Mouse (Mus musculus) kidney, embryonic 15.5 days (tissue): ENCODE measurements around the gene Pnma3. TPM values are rescaled to one million over a fixed set of nuclear protein-coding genes. Genes with fewer than 3 reads are reported as not detected.
"Not testable (repeated sequence)": the region's sequence is repeated elsewhere in the genome, so short reads cannot be mapped to it uniquely, and the experiment has no call there.

Experiments
- ATAC-seq: fragments of 200-750 bp; cut with Nextera tagmentation; replicated peaks from 2 replicates; pipeline ENCODE4 v1.8.0; 2017; ENCODE audit warnings: moderate TSS enrichment; ENCODE audit not compliant: low FRiP score
- H3K27ac ChIP-seq: fragments of 300-500 bp; sonication (generic); 2 replicates; pipeline ENCODE4 v1.5.1; 2015; ENCODE audit warnings: mild to moderate bottlenecking, inconsistent platforms
- H3K27me3 ChIP-seq: fragments of 300-500 bp; sonication (generic); 2 replicates; pipeline ENCODE4 v1.6.1; 2015; ENCODE audit warnings: inconsistent platforms
- H3K36me3 ChIP-seq: fragments of 300-500 bp; sonication (generic); 2 replicates; pipeline ENCODE4 v1.6.1; 2015; ENCODE audit warnings: inconsistent platforms
- H3K4me1 ChIP-seq: fragments of 300-500 bp; sonication (generic); 2 replicates; pipeline ENCODE4 v1.6.1; 2015; ENCODE audit warnings: inconsistent platforms
- H3K4me2 ChIP-seq: fragments of 300-500 bp; sonication (generic); 2 replicates; pipeline ENCODE4 v1.6.1; 2015; ENCODE audit warnings: moderate library complexity, mild to moderate bottlenecking, inconsistent platforms
- H3K4me3 ChIP-seq: fragments of 300-500 bp; sonication (generic); replicated peaks from 2 replicates; pipeline ENCODE4 v1.5.1; 2015; ENCODE audit warnings: mild to moderate bottlenecking, inconsistent platforms
- H3K9ac ChIP-seq: fragments of 300-500 bp; sonication (generic); 2 replicates; pipeline ENCODE4 v1.6.1; 2015; ENCODE audit warnings: mild to moderate bottlenecking, inconsistent platforms
- H3K9me3 ChIP-seq: fragments of 300-500 bp; sonication (generic); replicated peaks from 2 replicates; pipeline ENCODE4 v1.6.1; 2016; ENCODE audit warnings: inconsistent platforms
- WGBS: fragments of 180-500 bp; shearing (Covaris S2); methylation state at CpG from one replicate; pipeline ENCODE4 v1.1.7; 2015; ENCODE audit warnings: mixed read lengths; 5-methylcytosine and 5-hydroxymethylcytosine counted together
- polyA plus RNA-seq: library from polyadenylated mRNA; unstranded; fragments of >200 nt; fragmentation: Nextera tagmentation; extraction: Ambion mirVana; gene quantifications from 2 replicates; pipeline ENCODE4 v1.2.1, GENCODE M21; 2015

Pnma3 gene
- polyA plus RNA-seq, 1 experiment from 2014 or later = 0.10 TPM

GRCm38 (mm10) chrX:73116747-73117146, 52.2 kb downstream of the Pnma3 start, which contains the start of gene Gm14685:
Gm14685 (plus strand) TSS chrX:73117047.
- not testable (repeated sequence) for ATAC-seq, H3K4me2 ChIP-seq, H3K36me3 ChIP-seq, H3K27ac ChIP-seq, H3K9me3 ChIP-seq, H3K9ac ChIP-seq, H3K4me1 ChIP-seq, H3K27me3 ChIP-seq, H3K4me3 ChIP-seq
- no CpG with 5 or more reads among the region's 7 CpGs for WGBS

Other genes starting within 250 kb of the Pnma3 start
- gene Gabrq, start 239.6 kb upstream of the Pnma3 start, polyA plus RNA-seq = 0.04 and 0.14 TPM in 2 replicates
- gene Cetn2, start 146.4 kb upstream of the Pnma3 start, polyA plus RNA-seq = 90.4 and 106 TPM in 2 replicates
- gene Nsdhl, start 146.2 kb upstream of the Pnma3 start, polyA plus RNA-seq = 27.2 and 28.8 TPM in 2 replicates
- gene Zfp185, start 77.4 kb upstream of the Pnma3 start, polyA plus RNA-seq = 6.2 and 7.2 TPM in 2 replicates
- 0.09 TPM in 2 replicates for gene Pnma5, start 27.7 kb upstream of the Pnma3 start, polyA plus RNA-seq
- 0.36 and 1.4 TPM in 2 replicates for gene Xlr4a, start 17.7 kb downstream of the Pnma3 start, polyA plus RNA-seq
- gene Xlr3a, start 32.3 kb downstream of the Pnma3 start, polyA plus RNA-seq = 3.3 and 3.8 TPM in 2 replicates
- not detected in 2 replicates for gene Gm14685, start 52.3 kb downstream of the Pnma3 start, polyA plus RNA-seq
- not detected in 2 replicates for gene Xlr5b, start 84.0 kb downstream of the Pnma3 start, polyA plus RNA-seq
- gene DXBay18, start 84.7 kb downstream of the Pnma3 start, polyA plus RNA-seq = not detected in 2 replicates
- gene Spin2d, start 112.2 kb downstream of the Pnma3 start, polyA plus RNA-seq = not detected in 2 replicates
- 14.2 and 14.4 TPM in 2 replicates for gene Xlr3b, start 127.4 kb downstream of the Pnma3 start, polyA plus RNA-seq
- gene Xlr4b, start 149.5 kb downstream of the Pnma3 start, polyA plus RNA-seq = 0.81 and 1.00 TPM in 2 replicates
- gene F8a, start 163.5 kb downstream of the Pnma3 start, polyA plus RNA-seq = 9.5 and 11.3 TPM in 2 replicates
- gene Xlr4c, start 178.3 kb downstream of the Pnma3 start, polyA plus RNA-seq = 0.22 and 0.30 TPM in 2 replicates
- not detected in 2 replicates for gene Xlr3c, start 200.6 kb downstream of the Pnma3 start, polyA plus RNA-seq
- not detected in 2 replicates for gene Xlr5a, start 228.2 kb downstream of the Pnma3 start, polyA plus RNA-seq
- not detected in 2 replicates for gene Xlr5c, start 228.2 kb downstream of the Pnma3 start, polyA plus RNA-seq